Mouse (Mus musculus) midbrain, embryonic 14.5 days (tissue): ENCODE results near the gene Tfap4. TPM values are rescaled to one million over a fixed set of nuclear protein-coding genes. Genes with fewer than 3 reads are reported as not detected.
"Not testable (repeated sequence)": the region's sequence is repeated elsewhere in the genome, so short reads cannot be mapped to it uniquely, and the experiment has no call there.

ENCODE experiments used
- ATAC-seq: fragments of 200-750 bp; cut with Nextera tagmentation; 2 replicates; pipeline ENCODE4 v1.8.0; 2017; ENCODE audit warnings: moderate number of reproducible peaks, moderate library complexity; ENCODE audit not compliant: low FRiP score, low TSS enrichment
- DNase-seq: peaks from one replicate; pipeline ENCODE4 v3.0.0-alpha.2; 2015
- H3K27ac ChIP-seq: fragments of 300-500 bp; sonication (generic); replicated peaks from 2 replicates; pipeline ENCODE4 v1.5.1; 2014; ENCODE audit warnings: mild to moderate bottlenecking, low read depth, low read length, moderate library complexity
- H3K27me3 ChIP-seq: fragments of 300-500 bp; sonication (generic); 2 replicates; pipeline ENCODE4 v1.6.1; 2014; ENCODE audit warnings: low read length, control low read depth, mixed read lengths; ENCODE audit not compliant: control insufficient read depth, insufficient read depth
- H3K36me3 ChIP-seq: fragments of 300-500 bp; sonication (generic); 2 replicates; pipeline ENCODE4 v1.6.1; 2014; ENCODE audit warnings: low read length, control low read depth; ENCODE audit not compliant: control insufficient read depth, insufficient read depth
- H3K4me1 ChIP-seq: fragments of 300-500 bp; sonication (generic); 2 replicates; pipeline ENCODE4 v1.6.1; 2014; ENCODE audit warnings: mild to moderate bottlenecking, antibody characterized with exemption, low read length, control low read depth; ENCODE audit not compliant: control insufficient read depth, insufficient read depth
- H3K4me2 ChIP-seq: fragments of 300-500 bp; sonication (generic); 2 replicates; pipeline ENCODE4 v1.6.1; 2014; ENCODE audit warnings: mild to moderate bottlenecking, low read length, moderate library complexity
- H3K4me3 ChIP-seq: fragments of 300-500 bp; sonication (generic); replicated peaks from 2 replicates; pipeline ENCODE4 v1.5.1; 2014; ENCODE audit warnings: low read depth, low read length
- H3K9ac ChIP-seq: fragments of 300-500 bp; sonication (generic); replicated peaks from 2 replicates; pipeline ENCODE4 v1.6.1; 2014; ENCODE audit warnings: mild to moderate bottlenecking, low read length, moderate library complexity
- H3K9me3 ChIP-seq: fragments of 300-500 bp; sonication (generic); 2 replicates; pipeline ENCODE4 v1.6.1; 2016; ENCODE audit warnings: low read length, control low read depth, mixed read lengths; ENCODE audit not compliant: control insufficient read depth
- WGBS: fragments of 180-500 bp; shearing (Covaris S2); extraction: QIAGEN DNeasy Blood & Tissue Kit; methylation state at CpG from one replicate; pipeline ENCODE4 v1.1.7; 2014; 5-methylcytosine and 5-hydroxymethylcytosine counted together
- polyA plus RNA-seq: library from polyadenylated mRNA; unstranded; fragments of >200 nt; fragmentation: Nextera tagmentation; extraction: Ambion mirVana; gene quantifications from 2 replicates; pipeline ENCODE4 v1.2.1, GENCODE M21; 2014

The Tfap4 gene
- polyA plus RNA-seq, 1 experiment from 2014 or later, result 8.9 TPM

- peaks cover 13% of the 10 kb centered on the region; the same call in 1 of the 2 replicates for H3K36me3 ChIP-seq
- H3K4me1 ChIP-seq, result peaks cover 4% of the 10 kb centered on the region; the same call in 1 of the 2 replicates
- H3K9me3 ChIP-seq, result no peaks in the 10 kb centered on the region
- 67% methylated on average over 4 of the region's 4 CpGs for WGBS
- H3K4me3 ChIP-seq, result peak overlapping the region; percentile 51
- H3K27ac ChIP-seq, result no peak overlapping the region; the same call in 1 of the 2 replicates
- peak overlapping the region; percentile 50; the same call in 1 of the 2 replicates for H3K9ac ChIP-seq
- H3K4me2 ChIP-seq, result peak overlapping the region; percentile 57
- no peak for ATAC-seq
- no peaks in the 10 kb centered on the region for H3K27me3 ChIP-seq
- DNase-seq, result no peak
Observed at GRCm38 (mm10) chr16:4541033-4541432, 18.6 kb downstream of the Tfap4 start.

GRCm38 (mm10) chr16:4540064-4540775 is 19.4 kb downstream of the Tfap4 start:
- no peaks in the 10 kb centered on the region for H3K9me3 ChIP-seq
- H3K4me3 ChIP-seq, result no peak overlapping the region
- no peaks in the 10 kb centered on the region for H3K27me3 ChIP-seq
- no peak overlapping the region for H3K27ac ChIP-seq
- H3K36me3 ChIP-seq, result peaks cover 8% of the 10 kb centered on the region; the same call in 1 of the 2 replicates
- peaks cover 4% of the 10 kb centered on the region; the same call in 1 of the 2 replicates for H3K4me1 ChIP-seq
- 0 out of 2 replicates have a peak overlapping the region, but pooled peaks have one; percentile 2 for H3K4me2 ChIP-seq
- ATAC-seq, result peak; percentile 48; the same call in 1 of the 2 replicates
- H3K9ac ChIP-seq, result no peak overlapping the region
- peak; percentile 81 for DNase-seq
- WGBS, result 49% methylated on average over 12 of the region's 12 CpGs

- no peak for DNase-seq
- no peaks in the 10 kb centered on the region for H3K9me3 ChIP-seq
- WGBS, result 73% methylated on average over 4 of the region's 4 CpGs
- H3K4me3 ChIP-seq, result no peak overlapping the region
- H3K36me3 ChIP-seq, result 0 out of 2 replicates have a peak, but pooled peaks cover 2% of the 10 kb centered on the region
- peaks cover 4% of the 10 kb centered on the region; the same call in 1 of the 2 replicates for H3K4me1 ChIP-seq
- no peaks in the 10 kb centered on the region for H3K27me3 ChIP-seq
- no peak overlapping the region for H3K9ac ChIP-seq
- no peak overlapping the region for H3K27ac ChIP-seq
- H3K4me2 ChIP-seq, result no peak overlapping the region
- ATAC-seq, result no peak
Observed at GRCm38 (mm10) chr16:4539521-4539920, 20.1 kb downstream of the Tfap4 start.

DNA sequence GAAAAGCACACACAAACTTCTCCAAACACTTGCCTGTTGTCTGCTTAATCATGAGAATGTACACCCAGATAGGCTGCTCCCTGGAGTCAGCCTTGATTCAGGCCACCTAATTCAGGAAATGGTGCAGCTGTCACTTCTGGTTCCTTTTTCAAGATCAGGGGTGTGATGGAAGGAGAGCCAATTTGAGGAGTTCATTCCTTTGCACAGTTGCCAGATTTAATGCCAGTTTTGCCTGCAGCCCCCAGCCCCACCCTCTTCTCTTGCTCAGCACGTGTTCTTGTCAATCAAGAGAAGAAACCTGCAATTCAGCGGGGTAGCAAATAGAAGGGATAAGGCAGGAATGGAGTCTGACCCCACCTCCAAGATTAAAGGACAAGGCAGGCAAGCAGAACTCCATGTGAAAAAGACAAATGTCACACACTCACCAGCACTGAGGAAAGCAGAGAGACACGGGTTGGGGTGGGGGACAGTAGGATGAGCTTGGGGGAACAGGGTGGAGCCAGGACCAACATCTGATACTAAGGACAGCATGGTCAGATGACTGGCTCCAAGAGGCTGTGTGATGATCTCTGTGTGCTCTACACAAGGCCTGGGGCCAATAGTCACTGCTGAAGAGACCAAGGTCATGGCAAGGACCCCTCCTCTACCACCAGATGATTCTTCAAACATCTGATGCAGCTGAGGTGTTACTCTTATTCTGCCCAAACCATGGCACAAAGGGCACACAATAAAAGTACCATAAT is 21.9 kb downstream of the Tfap4 start:
- Histone ChIP-seq H3K36me3 (no peaks in the 10 kb centered on the region), H3K9ac (no peak overlapping the region), H3K4me2 (no peak overlapping the region), H3K4me1 (peaks cover 4% of the 10 kb centered on the region; the same call in 1 of the 2 replicates), H3K27ac (no peak overlapping the region), H3K27me3 (no peaks in the 10 kb centered on the region), H3K4me3 (no peak overlapping the region), H3K9me3 (no peaks in the 10 kb centered on the region)
- ATAC-seq (no peak), DNase-seq (no peak)
- 67% methylated on average over 3 of the region's 3 CpGs for WGBS

- not testable (repeated sequence) for H3K4me3 ChIP-seq, H3K27ac ChIP-seq, H3K27me3 ChIP-seq, H3K4me1 ChIP-seq, ATAC-seq, H3K9me3 ChIP-seq, H3K36me3 ChIP-seq, H3K9ac ChIP-seq, H3K4me2 ChIP-seq, DNase-seq
- 93% methylated on average over 12 of the region's 12 CpGs for WGBS
Observed at GRCm38 (mm10) chr16:4527373-4527772, 32.3 kb downstream of the Tfap4 start.

DNA sequence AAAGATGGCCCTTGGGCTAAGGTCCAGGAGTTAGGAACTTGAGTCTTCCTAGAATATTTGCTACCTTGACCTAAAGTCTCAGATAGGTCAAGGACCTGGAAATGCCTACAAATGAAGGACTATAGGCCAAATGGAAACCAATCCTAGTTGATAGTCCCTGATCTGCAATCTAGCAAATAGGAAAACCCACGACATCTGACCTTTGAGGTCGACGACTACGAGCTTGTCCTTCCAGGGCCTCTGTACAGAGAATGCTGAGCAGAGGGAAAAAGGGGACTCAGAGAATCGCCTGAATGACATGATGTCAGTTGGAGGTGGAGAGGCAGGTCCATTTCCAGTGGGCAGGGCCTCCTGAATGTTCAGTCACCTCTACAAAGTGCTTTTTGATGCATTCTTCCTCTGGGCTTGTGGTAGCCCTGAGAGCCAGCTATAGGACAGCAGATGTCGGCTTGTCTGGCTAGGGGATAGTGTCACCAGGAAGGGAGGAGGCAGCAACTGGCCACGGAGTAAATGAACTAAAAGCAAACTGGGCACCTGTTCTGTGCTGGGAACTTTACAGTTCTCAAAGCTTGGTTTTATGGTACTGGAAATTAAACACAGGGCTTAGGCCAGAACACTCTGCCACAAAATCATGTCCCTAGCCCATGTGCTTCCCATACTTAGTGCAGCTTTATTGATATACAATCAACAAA is 36.2 kb downstream of the Tfap4 start:
- Histone ChIP-seq H3K36me3 (no peaks in the 10 kb centered on the region), H3K9me3 (no peaks in the 10 kb centered on the region; the same call in 1 of the 2 replicates), H3K4me1 (no peaks in the 10 kb centered on the region), H3K27ac (no peak overlapping the region), H3K27me3 (no peaks in the 10 kb centered on the region), H3K9ac (no peak overlapping the region), H3K4me3 (no peak overlapping the region), H3K4me2 (no peak overlapping the region)
- 72% methylated on average over 7 of the region's 7 CpGs for WGBS
- ATAC-seq, result no peak
- no peak for DNase-seq

GRCm38 (mm10) chr16:4522879-4523278 is 36.8 kb downstream of the Tfap4 start:
- no peak for DNase-seq
- ATAC-seq, result no peak
- Histone ChIP-seq H3K4me3 (no peak overlapping the region), H3K9me3 (no peaks in the 10 kb centered on the region; the same call in 1 of the 2 replicates), H3K4me1 (no peaks in the 10 kb centered on the region), H3K27me3 (no peaks in the 10 kb centered on the region), H3K9ac (no peak overlapping the region), H3K36me3 (no peaks in the 10 kb centered on the region), H3K27ac (no peak overlapping the region), H3K4me2 (no peak overlapping the region)
- 54% methylated on average over 8 of the region's 8 CpGs for WGBS

- no peak overlapping the region for H3K9ac ChIP-seq
- ATAC-seq, result no peak
- H3K4me2 ChIP-seq, result no peak overlapping the region
- H3K27me3 ChIP-seq, result no peaks in the 10 kb centered on the region
- no peak for DNase-seq
- H3K36me3 ChIP-seq, result no peaks in the 10 kb centered on the region
- H3K4me3 ChIP-seq, result no peak overlapping the region
- H3K27ac ChIP-seq, result no peak overlapping the region
- no peaks in the 10 kb centered on the region for H3K9me3 ChIP-seq
- 75% methylated on average over 5 of the region's 5 CpGs for WGBS
- H3K4me1 ChIP-seq, result no peaks in the 10 kb centered on the region
Observed at GRCm38 (mm10) chr16:4521735-4522530, 37.7 kb downstream of the Tfap4 start.
